Mouse (Mus musculus) frontal cortex, postnatal 10 days (tissue): ENCODE data around the gene Kctd11.
A peak's percentile ranks its signal among the peaks of the same experiment; 100 is the strongest.

Experiments used
- DNase-seq, 2 experiments: peaks; one replicate each; pipeline ENCODE4 v3.0.0; 2022; ENCODE audit warnings: low spot score in 2 of 2, mixed read lengths in 1 of 2

The Kctd11 gene

GRCm38 (mm10) chr11:69912716-69913530 is 31.7 kb upstream of the Kctd11 start:
- no peak for DNase-seq

DNA sequence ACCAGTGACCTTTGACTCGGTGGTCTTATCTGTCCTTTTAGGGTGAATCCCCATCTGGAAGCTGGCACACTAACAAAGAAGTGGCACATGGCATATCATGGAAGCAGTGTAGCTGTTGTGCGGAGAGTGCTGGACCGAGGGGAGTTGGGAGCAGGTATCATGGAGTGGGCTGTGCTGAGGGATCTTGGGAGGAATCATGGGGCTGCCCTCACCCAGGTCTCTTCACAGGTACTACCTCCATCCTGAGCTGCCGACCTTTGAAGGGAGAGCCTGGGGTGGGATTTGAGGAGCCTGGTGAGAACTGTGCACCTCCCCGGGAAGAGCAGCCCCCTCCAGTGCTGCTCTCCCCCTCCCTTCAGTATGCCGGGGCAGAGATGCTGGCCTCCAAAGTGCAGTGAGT is 30.5 kb upstream of the Kctd11 start:
- no peak for DNase-seq

DNA sequence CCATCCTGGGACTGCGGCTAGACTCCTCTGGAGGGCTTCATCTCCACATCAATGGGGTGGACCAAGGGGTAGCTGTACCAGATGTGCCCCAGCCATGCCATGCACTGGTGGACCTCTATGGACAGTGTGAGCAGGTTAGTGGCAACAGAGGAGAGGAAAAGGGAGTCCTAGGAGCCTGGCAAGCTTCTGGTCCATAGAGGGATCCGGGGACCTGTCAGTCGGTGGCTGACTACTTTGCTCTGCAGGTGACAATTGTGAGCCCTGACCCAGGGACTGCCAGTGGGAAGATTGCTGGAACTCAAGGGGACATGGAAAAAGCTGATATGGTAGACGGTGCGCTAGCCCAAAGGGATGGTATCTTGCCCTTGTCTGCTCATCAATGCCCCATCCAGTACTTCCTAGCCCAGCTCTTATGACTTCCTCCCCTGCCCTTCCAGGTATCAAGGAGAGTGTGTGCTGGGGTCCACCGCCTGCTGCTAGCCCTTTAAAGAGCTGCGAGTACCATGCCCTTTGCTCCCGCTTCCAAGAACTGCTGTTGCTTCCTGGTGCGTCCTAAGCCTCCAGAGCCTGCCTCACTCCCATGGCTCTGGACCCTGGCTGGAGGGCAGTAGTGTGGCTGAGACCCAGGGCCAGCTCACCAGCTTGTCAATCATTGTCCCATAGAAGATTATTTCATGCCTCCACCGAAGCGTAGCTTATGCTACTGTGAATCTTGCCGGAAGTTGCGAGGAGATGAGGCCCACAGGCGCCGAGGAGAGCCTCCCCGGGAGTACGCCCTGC is 29.8 kb upstream of the Kctd11 start:
- no peak for DNase-seq

GRCm38 (mm10) chr11:69910177-69910576 is 29.0 kb upstream of the Kctd11 start:
- no peak for DNase-seq

DNA sequence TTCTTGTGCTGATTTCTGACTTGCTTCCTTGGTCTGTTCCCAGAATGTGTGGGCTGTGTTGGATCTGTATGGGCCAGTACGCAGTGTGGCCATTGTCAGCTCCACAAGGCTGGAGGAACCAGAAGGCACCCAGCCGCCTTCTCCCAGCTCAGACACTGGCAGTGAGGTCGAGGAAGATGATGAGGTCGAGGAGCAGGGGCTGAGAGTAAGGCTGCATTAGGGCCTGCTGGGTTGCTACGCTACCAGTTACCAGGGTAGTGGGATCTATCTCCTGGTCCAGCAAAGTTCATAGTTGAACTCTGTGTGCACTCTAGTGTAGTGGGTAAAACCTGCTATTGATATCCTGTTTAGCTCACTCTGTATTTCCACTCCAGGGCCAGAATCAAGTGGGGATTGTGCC is 28.0 kb upstream of the Kctd11 start:
- DNase-seq: no peak

DNA sequence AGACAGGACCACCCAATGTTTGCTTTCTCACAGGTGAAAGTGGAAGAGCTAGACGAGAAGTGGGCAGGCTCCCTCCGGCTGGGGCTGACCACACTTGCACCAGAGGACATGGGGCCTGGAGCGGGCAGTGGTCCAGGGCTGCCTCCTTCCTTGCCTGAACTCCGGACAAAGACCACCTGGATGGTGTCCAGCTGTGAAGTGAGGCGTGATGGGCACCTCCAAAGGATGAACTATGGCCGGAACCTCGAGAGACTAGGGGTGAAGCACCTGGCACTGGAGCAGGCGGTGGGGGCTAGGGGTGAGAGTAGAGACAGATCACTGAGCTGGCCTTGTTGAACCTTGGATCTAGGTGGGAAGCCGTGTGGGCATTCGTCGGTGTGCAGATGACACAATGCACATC is 27.4 kb upstream of the Kctd11 start:
- no peak for DNase-seq

DNA sequence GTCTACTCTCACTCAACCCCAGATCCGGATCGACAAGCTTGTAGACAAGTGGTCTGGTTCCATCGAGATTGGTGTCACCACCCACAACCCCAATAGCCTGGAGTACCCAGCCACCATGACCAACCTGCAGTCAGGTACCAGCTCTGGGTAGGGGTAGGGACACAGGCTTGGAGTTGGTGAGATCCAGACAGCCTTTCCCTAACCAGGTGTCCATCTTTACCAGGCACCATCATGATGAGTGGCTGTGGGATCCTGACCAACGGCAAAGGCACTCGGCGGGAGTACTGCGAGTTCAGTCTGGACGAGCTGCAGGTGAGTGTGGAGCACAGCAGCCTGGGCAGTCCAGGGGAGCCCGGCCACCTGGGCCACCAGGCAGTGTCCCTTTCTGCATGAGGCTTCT is 23.1 kb upstream of the Kctd11 start:
- DNase-seq: no peak

GRCm38 (mm10) chr11:69902972-69903371 is 21.8 kb upstream of the Kctd11 start:
- DNase-seq: no peak

- no peak for DNase-seq
These were observed 20.8 kb upstream of the Kctd11 start for GRCm38 (mm10) chr11:69901993-69902392.

DNA sequence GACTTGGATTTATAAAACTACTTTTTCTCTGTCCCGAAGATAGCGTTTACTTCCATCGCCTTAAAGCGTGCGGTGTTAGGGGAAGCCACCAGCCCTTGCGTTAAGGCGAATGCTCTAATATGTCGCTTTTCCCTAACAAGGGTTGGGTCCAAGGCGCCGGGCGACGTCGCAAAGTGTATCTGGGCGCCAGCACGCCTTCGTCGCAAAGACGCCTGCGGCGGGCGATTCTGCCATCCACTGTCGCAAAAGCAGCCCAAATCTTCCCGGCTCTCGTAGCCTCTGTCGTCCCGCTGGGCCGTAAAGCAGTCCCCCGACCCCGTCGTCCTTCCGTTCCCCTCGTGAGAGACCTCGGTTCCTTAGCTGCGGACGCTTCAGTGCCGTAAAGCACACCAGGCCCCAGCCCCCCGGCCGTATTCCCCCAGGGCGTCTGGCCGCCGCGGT is 20.2 kb upstream of the Kctd11 start:
- peak; percentile 97 to 98 for DNase-seq

DNA sequence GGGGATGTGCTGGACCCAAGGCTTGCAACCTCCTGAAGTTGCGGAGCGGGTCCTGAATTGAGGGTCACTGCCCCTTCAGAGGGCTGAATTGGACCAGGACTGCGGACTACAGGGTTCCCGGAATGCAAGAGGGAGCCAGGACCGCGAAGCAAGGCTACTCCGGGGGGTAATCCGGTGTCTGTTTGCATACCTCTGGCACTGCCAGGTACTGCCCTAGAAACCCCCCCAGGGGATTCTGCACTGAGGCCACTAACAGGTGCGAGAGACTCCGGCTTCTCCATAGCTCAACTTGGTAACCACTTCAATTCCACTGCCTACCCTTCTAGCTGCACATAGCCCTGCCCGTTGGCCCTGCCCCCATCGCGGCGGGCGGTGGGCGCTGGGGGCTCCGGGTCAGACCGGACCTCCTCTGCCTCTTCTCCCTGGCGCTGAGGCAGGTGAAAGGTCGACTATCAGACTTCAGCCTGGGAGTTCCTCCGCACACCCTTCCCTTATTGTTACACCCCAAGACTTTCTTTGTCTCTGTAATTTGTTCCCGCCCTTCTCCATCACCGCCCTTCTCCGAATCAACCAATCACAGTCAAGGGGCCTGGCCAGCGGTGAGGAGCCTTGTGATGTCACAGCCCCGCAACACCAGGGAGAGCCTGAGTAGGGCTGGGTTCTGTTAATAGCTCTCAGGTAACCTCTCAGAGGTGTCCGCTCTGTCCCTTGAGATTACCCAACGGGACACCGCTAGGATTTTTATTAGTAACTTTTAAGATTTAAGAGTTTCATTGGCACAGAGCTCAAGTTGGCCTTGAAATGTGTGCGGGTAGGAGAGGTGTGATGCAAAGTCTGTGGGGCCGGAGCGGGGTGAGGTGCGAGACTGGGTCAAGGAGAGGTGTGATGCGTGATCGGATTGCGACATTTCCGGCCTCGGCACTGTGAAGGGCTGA is 19.5 kb upstream of the Kctd11 start, which contains the start of the genes 2810408A11Rik and Neurl4:
Gene 2810408A11Rik, minus strand, starts transcription at position 517 of the 935 bp plus-strand sequence.
Gene Neurl4, plus strand, starts transcription at position 602 of the 935 bp plus-strand sequence.
- DNase-seq: peak; percentile 86 to 88

DNA sequence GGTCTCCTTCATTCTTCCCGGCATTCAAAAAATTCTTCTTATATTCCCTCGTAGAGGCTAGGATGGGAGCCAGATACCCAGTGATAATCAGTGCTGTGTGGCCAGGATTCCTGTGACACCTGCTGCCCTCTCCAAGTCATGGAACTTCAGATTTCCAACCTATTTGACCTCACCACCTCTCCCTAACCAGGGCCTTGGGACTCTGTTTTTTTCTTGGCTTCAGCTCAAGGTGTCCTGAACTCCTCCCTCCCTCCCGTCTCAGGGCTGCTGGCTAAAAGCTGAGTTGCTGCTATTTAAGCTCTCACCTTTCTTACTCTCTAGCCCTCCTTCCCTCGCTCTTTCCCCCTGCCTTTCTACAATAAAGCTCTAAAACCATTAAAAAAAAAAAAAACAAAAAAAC is 18.7 kb upstream of the Kctd11 start:
- no peak for DNase-seq

DNA sequence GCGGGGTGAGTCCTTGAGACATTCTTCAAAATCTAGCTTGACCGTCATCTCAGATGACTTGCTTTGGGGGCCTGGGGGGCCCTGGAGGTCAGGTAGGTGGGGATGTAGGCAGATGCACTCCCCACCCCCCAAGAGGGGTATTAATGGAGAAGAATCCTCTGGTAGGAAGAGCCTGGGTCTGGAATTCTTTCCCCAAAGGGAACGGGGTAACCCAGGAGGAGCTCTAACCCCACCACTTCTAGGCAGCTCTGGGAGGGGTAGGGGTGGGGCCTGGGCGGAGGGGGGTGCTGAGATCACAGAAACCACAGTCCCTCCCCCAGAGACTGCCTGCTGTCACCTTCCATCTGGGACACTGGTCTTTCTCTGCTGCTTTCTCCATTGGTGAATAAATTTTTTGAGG is 14.1 kb upstream of the Kctd11 start, which contains the start of gene Acap1:
Gene Acap1, minus strand, starts transcription at position 249 of the 400 bp plus-strand sequence.
- DNase-seq: no peak

GRCm38 (mm10) chr11:69894671-69895070 is 13.5 kb upstream of the Kctd11 start:
- DNase-seq: no peak

GRCm38 (mm10) chr11:69891482-69891881 is 10.3 kb upstream of the Kctd11 start:
- DNase-seq: no peak

GRCm38 (mm10) chr11:69886907-69887635 is 5.9 kb upstream of the Kctd11 start:
- no peak for DNase-seq

DNA sequence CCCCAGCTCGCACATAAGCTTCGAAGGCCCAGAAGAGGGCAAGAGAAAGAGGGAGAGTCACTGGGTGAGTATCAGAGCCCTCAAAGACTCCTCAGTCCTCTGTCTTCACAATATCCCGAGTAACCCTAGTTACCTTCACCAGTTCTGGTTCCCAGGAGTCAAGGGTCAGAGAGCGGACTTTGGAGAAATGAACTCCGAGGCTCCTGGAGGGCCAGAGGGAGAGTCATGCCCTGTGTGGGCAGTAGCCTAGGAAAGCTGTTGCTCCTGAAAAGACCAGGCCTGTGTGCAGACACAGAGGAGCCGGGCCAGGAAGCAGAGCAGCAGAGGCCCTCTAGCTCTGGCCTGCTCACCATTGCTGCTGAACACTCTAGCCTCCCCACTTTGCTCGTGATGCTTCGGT is 3.5 kb upstream of the Kctd11 start:
- no peak for DNase-seq

GRCm38 (mm10) chr11:69884240-69884639 is 3.0 kb upstream of the Kctd11 start:
- no peak for DNase-seq

DNA sequence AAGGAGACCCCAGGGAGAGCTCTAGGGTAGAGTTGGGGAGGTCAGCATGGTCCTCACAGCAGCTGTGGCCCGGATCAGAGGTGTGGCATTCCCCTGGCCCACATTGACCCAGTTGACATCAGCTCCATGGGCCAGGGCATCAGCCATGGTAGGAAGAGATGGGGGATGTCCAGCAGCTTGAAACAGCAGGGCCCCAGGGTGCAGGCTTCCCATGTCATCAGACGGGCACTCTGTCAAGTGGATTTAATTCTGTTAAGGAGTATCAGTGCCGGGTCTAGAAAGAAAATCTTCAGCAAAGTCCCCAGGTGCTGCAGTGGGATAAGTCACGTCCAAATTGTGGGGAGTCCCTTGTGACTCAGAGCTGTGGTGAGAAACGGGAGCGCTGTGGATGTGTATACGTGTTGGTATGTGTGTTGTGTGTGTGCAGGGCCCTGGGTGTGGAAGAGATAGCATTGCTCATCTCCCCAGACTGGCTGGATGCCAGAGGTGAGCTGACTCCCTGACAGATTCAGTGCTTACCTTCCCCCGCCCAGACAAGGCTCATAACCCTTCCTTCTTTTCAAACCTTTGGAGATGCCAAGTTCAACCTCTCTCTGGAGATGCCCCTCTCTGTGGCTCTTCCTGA is 2.4 kb upstream of the Kctd11 start:
- DNase-seq: no peak

DNA sequence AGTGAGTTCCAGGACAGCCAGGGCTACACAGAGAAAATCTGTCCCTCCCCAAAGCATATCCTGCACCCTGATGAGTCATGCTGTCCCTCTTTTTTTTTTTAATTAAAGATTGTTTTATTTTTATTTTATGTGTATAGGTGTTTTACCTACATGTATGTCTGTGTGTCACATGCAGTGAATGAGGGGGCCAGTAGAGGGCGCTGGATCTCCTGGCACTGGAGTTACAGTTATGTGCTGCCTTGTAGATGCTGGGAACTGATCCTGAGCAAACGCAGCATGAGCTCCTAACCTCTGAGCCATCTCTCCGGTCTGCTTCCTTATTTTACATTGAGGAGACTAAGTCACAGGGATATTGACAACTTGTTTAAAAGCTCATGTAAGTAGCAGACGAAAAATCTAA is 1.9 kb upstream of the Kctd11 start:
- no peak for DNase-seq
